Mouse (Mus musculus): Measurements from ENCODE around the gene Esrrg. TPM values are rescaled to one million over a fixed set of nuclear protein-coding genes. Genes with fewer than 3 reads are reported as not detected.

Gene Esrrg
- total and polyA plus RNA-seq, 3 experiments: 0.05 TPM; not detected in 2

DNA sequence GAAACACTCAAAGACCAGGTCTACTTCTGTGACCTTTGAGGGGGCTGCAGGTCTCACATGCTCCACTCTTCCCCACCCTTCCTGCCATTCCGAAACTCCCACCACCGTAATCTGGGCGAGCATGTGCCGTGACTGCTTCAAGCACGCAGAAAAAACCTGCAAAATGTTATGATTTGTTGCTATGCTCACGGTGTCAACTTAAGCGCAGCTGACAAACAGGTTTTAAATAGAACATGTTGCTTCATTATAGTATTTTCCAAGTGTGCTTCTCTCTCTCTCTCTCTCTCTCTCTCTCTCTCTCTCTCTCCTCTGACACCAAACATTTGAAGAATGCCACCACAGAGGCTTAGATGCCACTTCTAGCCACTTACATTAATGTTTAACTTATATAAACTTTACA is 330.1 kb downstream of the Esrrg start:
- DNase-seq (ENCODE audit: low spot score) (no peak), ATAC-seq (ENCODE audit: extremely low read depth, insufficient number of reproducible peaks, low FRiP score, poor library complexity, severe bottlenecking) (no peak)
- peaks cover 32% of the 10 kb centered on the region for H3K9me3 ChIP-seq (replicated peaks)
- no peaks in the 10 kb centered on the region for H3K27me3 ChIP-seq (ENCODE audit: insufficient read depth, low read length)
- TF ChIP-seq POLR2AphosphoS5 (IDR thresholded peaks at IDR 0.05; ENCODE audit: insufficient replicate concordance, low read depth, low read length) (no peak), TAL1 (conservative IDR thresholded peaks at IDR 0.05; ENCODE audit: low read depth, low read length) (no peak), GATA2 (IDR thresholded peaks at IDR 0.05; ENCODE audit: borderline replicate concordance, low read depth, low read length) (no peak), CTCF (IDR thresholded peaks at IDR 0.05; ENCODE audit: low read depth, low read length) (no peak)
- H3K4me3 ChIP-seq (ENCODE audit: low read depth, low read length): no peak overlapping the region
- H3K36me3 ChIP-seq (replicated peaks): no peaks in the 10 kb centered on the region
- no peaks in the 10 kb centered on the region for H3K4me1 ChIP-seq (ENCODE audit: insufficient read depth, low read depth, low read length)

DNA sequence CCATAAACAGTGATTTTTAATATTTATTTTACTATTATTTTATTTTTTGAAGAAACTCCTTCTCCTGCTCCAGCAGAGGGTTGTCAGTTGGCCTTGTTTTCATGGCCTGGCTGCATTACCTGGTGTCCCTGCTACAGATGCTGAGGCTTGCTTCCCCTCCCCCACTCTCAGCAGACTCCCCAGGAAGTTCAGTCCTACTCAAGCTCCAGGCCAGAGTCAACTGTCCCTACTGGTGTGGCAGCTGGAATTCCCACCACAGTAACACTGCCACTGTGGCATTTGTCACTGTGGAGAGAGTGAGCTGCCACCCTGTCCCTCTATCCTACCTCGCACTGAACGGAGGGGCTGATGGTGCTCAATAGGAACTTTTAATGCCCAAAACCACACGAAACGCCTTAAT is 330.5 kb downstream of the Esrrg start:
- TF ChIP-seq CTCF (IDR thresholded peaks at IDR 0.05; ENCODE audit: low read depth, low read length): no peak
- no peak for TF ChIP-seq TAL1 (conservative IDR thresholded peaks at IDR 0.05; ENCODE audit: low read depth, low read length)
- no peak for TF ChIP-seq POLR2AphosphoS5 (IDR thresholded peaks at IDR 0.05; ENCODE audit: insufficient replicate concordance, low read depth, low read length)
- TF ChIP-seq GATA1 (IDR thresholded peaks at IDR 0.05; ENCODE audit: borderline replicate concordance, low read length): no peak
- no peak for TF ChIP-seq GATA2 (IDR thresholded peaks at IDR 0.05; ENCODE audit: borderline replicate concordance, low read depth, low read length)
- Histone ChIP-seq H3K4me3 (ENCODE audit: low read depth, low read length) (no peak overlapping the region), H3K4me1 (ENCODE audit: insufficient read depth, low read depth, low read length) (no peaks in the 10 kb centered on the region), H3K36me3 (replicated peaks) (no peaks in the 10 kb centered on the region), H3K9me3 (replicated peaks) (peaks cover 33% of the 10 kb centered on the region), H3K27me3 (ENCODE audit: insufficient read depth, low read length) (no peaks in the 10 kb centered on the region)
- DNase-seq (ENCODE audit: low spot score) (no peak), ATAC-seq (ENCODE audit: extremely low read depth, insufficient number of reproducible peaks, low FRiP score, poor library complexity, severe bottlenecking) (no peak)

DNA sequence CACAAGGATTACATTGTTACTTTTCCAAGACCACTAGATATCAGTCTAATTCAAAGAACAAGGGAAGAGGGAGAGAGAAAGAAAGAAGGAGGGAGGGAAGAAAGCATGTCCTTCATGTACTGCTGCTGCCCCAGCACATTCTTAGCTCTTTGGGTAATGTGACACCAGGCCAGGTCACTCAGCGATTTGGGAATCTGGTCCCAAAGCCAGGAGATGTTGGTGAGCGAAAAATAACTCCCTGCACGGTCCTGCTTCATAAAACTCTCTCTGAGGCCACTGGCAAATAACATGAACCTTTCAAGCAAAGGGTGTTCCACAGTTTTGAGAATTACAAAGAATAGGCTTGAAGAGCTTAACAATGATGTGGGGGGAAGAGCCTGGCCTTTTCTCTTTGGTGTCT is 342.9 kb downstream of the Esrrg start:
- H3K36me3 ChIP-seq (replicated peaks): no peaks in the 10 kb centered on the region
- no peaks in the 10 kb centered on the region for H3K4me1 ChIP-seq (ENCODE audit: insufficient read depth, low read depth, low read length)
- H3K9me3 ChIP-seq (replicated peaks): peaks cover 33% of the 10 kb centered on the region
- H3K4me3 ChIP-seq (ENCODE audit: low read depth, low read length): no peak overlapping the region
- H3K27me3 ChIP-seq (ENCODE audit: insufficient read depth, low read length): no peaks in the 10 kb centered on the region
- TF ChIP-seq TAL1 (conservative IDR thresholded peaks at IDR 0.05; ENCODE audit: low read depth, low read length): no peak
- DNase-seq (ENCODE audit: low spot score): no peak
- no peak for ATAC-seq (ENCODE audit: extremely low read depth, insufficient number of reproducible peaks, low FRiP score, poor library complexity, severe bottlenecking)

DNA sequence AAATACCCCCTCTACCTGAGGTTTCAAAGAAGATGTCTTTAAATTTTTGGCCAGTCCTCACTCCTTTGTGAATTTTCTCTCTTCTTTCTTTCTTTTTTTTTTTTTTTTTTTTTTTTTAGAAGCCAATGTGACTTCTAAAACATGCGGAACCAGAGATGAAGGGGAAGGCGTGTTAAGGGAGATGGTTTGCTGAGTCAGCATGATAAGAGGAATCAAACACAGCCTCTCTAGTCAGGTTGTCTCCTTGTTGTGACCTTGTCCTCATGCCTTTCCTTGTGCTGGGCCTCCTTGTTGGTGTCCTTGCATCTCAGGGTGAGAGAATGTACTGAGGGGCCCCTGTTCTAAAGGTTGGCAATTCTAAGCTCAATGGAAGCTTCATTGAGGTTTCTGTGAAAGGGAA is 348.1 kb downstream of the Esrrg start:
- ATAC-seq (ENCODE audit: extremely low read depth, insufficient number of reproducible peaks, low FRiP score, poor library complexity, severe bottlenecking) (no peak), DNase-seq (ENCODE audit: low spot score) (no peak)
- Histone ChIP-seq H3K9me3 (replicated peaks) (peaks cover 48% of the 10 kb centered on the region), H3K4me3 (ENCODE audit: low read depth, low read length) (no peak overlapping the region), H3K36me3 (replicated peaks) (no peaks in the 10 kb centered on the region), H3K4me1 (ENCODE audit: insufficient read depth, low read depth, low read length) (no peaks in the 10 kb centered on the region), H3K27me3 (ENCODE audit: insufficient read depth, low read length) (no peaks in the 10 kb centered on the region)
- no peak for TF ChIP-seq CTCF (IDR thresholded peaks at IDR 0.05; ENCODE audit: low read depth, low read length)
- no peak for TF ChIP-seq GATA2 (IDR thresholded peaks at IDR 0.05; ENCODE audit: borderline replicate concordance, low read depth, low read length)
- TF ChIP-seq TAL1 (conservative IDR thresholded peaks at IDR 0.05; ENCODE audit: low read depth, low read length): no peak
- no peak for TF ChIP-seq GATA1 (IDR thresholded peaks at IDR 0.05; ENCODE audit: borderline replicate concordance, low read length)
- no peak for TF ChIP-seq POLR2AphosphoS5 (IDR thresholded peaks at IDR 0.05; ENCODE audit: insufficient replicate concordance, low read depth, low read length)

DNA sequence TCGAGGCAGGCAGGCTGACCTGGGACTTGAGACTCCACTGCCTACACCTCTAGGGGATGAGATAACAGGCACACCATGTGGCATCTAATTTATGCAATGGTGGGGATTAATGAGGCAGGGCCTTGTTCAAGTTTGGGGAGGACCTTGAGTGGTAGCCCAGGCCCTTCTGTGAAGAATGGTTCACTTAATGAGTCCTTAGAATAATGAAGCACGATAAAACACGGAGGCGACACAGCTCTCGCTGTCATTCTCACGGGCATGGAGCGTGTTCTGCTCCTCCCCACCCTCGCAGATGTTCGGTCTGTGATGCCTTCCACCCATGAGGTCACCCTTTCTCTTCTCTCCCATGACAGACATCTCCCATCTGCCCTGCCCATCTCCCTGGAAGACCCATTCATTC is 350.6 kb downstream of the Esrrg start:
- Histone ChIP-seq H3K4me3 (ENCODE audit: low read depth, low read length) (no peak overlapping the region), H3K9me3 (replicated peaks) (peaks cover 48% of the 10 kb centered on the region), H3K4me1 (ENCODE audit: insufficient read depth, low read depth, low read length) (no peaks in the 10 kb centered on the region), H3K36me3 (replicated peaks) (no peaks in the 10 kb centered on the region), H3K27me3 (ENCODE audit: insufficient read depth, low read length) (no peaks in the 10 kb centered on the region)
- TF ChIP-seq TAL1 (conservative IDR thresholded peaks at IDR 0.05; ENCODE audit: low read depth, low read length) (no peak), GATA2 (IDR thresholded peaks at IDR 0.05; ENCODE audit: borderline replicate concordance, low read depth, low read length) (no peak), CTCF (IDR thresholded peaks at IDR 0.05; ENCODE audit: low read depth, low read length) (no peak), GATA1 (IDR thresholded peaks at IDR 0.05; ENCODE audit: borderline replicate concordance, low read length) (no peak), POLR2AphosphoS5 (IDR thresholded peaks at IDR 0.05; ENCODE audit: insufficient replicate concordance, low read depth, low read length) (no peak)
- DNase-seq (ENCODE audit: low spot score) (no peak), ATAC-seq (ENCODE audit: extremely low read depth, insufficient number of reproducible peaks, low FRiP score, poor library complexity, severe bottlenecking) (no peak)

DNA sequence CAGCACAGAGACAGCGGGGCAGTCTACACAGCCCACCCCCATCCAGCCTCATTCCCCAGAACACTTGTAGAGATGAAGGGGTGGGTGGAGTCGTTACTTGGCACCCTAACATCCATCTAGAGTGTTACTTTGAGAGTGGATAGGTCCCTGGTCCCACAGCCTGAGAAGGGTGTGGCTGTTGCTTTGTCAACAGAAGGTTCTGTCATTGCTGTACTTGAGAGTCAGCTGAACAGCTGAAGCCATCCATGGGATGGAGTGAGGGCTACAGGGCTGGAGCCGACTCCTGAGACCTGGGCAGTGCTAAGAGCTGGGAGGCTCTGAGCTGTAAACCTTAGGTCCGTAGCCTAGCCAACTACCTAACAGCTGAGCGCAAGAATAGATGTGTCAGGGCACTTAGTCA is 352.9 kb downstream of the Esrrg start:
- H3K27me3 ChIP-seq (ENCODE audit: insufficient read depth, low read length): no peaks in the 10 kb centered on the region
- H3K4me3 ChIP-seq (ENCODE audit: low read depth, low read length): no peak overlapping the region
- TF ChIP-seq GATA2 (IDR thresholded peaks at IDR 0.05; ENCODE audit: borderline replicate concordance, low read depth, low read length): no peak
- TF ChIP-seq TAL1 (conservative IDR thresholded peaks at IDR 0.05; ENCODE audit: low read depth, low read length): no peak
- no peak for TF ChIP-seq CTCF (IDR thresholded peaks at IDR 0.05; ENCODE audit: low read depth, low read length)
- no peak for TF ChIP-seq POLR2AphosphoS5 (IDR thresholded peaks at IDR 0.05; ENCODE audit: insufficient replicate concordance, low read depth, low read length)
- TF ChIP-seq GATA1 (IDR thresholded peaks at IDR 0.05; ENCODE audit: borderline replicate concordance, low read length): no peak
- no peaks in the 10 kb centered on the region for H3K36me3 ChIP-seq (replicated peaks)
- no peak for ATAC-seq (ENCODE audit: extremely low read depth, insufficient number of reproducible peaks, low FRiP score, poor library complexity, severe bottlenecking)
- DNase-seq (ENCODE audit: low spot score): no peak
- H3K4me1 ChIP-seq (ENCODE audit: insufficient read depth, low read depth, low read length): no peaks in the 10 kb centered on the region
- peaks cover 43% of the 10 kb centered on the region for H3K9me3 ChIP-seq (replicated peaks)
